Mouse (Mus musculus) kidney, adult 2 months (tissue): ENCODE measurements around the gene Gm10100.
"Not testable (repeated sequence)": the region's sequence is repeated elsewhere in the genome, so short reads cannot be mapped to it uniquely, and the experiment has no call there.

Experiments
- CTCF ChIP-seq: fragments of 200-500 bp; conservative IDR thresholded peaks from 2 replicates; pipeline ENCODE4 v1.5.1; 2011; ENCODE audit warnings: low read depth, mild to moderate bottlenecking, control low read depth, low read length, moderate library complexity, mixed read lengths; ENCODE audit not compliant: insufficient read depth, insufficient read length
- POLR2A ChIP-seq: fragments of 200-500 bp; IDR thresholded peaks from one replicate; pipeline ENCODE4 v1.6.1; 2011; ENCODE audit warnings: low read depth, low read length, control low read depth

DNA sequence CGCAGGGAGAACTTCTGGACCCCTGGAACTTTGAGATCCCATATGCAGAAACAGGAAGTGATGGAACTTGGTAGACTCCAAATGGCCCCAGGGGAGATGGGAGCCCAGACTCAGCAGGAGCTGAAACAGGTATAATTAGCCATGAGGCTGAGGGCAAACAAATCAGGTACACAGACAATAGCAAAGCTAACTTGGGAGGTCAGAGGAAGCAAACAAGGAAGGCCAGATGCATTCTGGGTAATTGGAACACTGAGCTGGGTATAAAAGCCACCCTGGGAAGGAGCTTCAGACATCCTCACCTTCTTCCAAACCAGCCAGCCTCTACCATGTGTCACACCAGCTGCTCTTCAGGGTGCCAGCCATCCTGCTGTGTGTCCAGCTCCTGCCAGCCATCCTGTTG lies 6.0 kb upstream of the Gm10100 start, which contains the start of gene Krtap12-1:
- TF ChIP-seq CTCF, POLR2A: not testable (repeated sequence)
